Mouse (Mus musculus) forebrain, embryonic 11.5 days (tissue): ENCODE data around the gene Nol4l. TPM values are rescaled to one million over a fixed set of nuclear protein-coding genes. Genes with fewer than 3 reads are reported as not detected.

Source experiments
- ATAC-seq: fragments of 200-750 bp; cut with Nextera tagmentation; replicated peaks from 2 replicates; pipeline ENCODE4 v1.8.0; 2017; ENCODE audit warnings: moderate TSS enrichment; ENCODE audit not compliant: low FRiP score
- DNase-seq: peaks from one replicate; pipeline ENCODE4 v3.0.0-alpha.2; 2017; ENCODE audit warnings: low spot score
- H3K27ac ChIP-seq: fragments of 300-500 bp; sonication (generic); 2 replicates; pipeline ENCODE4 v1.5.1; 2014; ENCODE audit warnings: low read depth, low read length
- H3K27me3 ChIP-seq: fragments of 300-500 bp; sonication (generic); 2 replicates; pipeline ENCODE4 v1.6.1; 2014; ENCODE audit warnings: mild to moderate bottlenecking, low read length, mixed read lengths; ENCODE audit not compliant: control insufficient read depth, insufficient read depth
- H3K36me3 ChIP-seq: fragments of 300-500 bp; sonication (generic); 2 replicates; pipeline ENCODE4 v1.6.1; 2014; ENCODE audit warnings: mild to moderate bottlenecking, low read length, moderate library complexity, mixed read lengths; ENCODE audit not compliant: control insufficient read depth, insufficient read depth
- H3K4me1 ChIP-seq: fragments of 300-500 bp; sonication (generic); replicated peaks from 2 replicates; pipeline ENCODE4 v1.6.1; 2014; ENCODE audit warnings: low read length, mixed read lengths; ENCODE audit not compliant: control insufficient read depth, insufficient read depth
- H3K4me2 ChIP-seq: fragments of 300-500 bp; sonication (generic); 2 replicates; pipeline ENCODE4 v1.6.1; 2014; ENCODE audit warnings: low read depth, mild to moderate bottlenecking, low read length, moderate library complexity, mixed read lengths; ENCODE audit not compliant: severe bottlenecking
- H3K4me3 ChIP-seq: fragments of 300-500 bp; sonication (generic); 2 replicates; pipeline ENCODE4 v1.5.1; 2014; ENCODE audit warnings: low read depth, low read length
- H3K9ac ChIP-seq: fragments of 300-500 bp; sonication (generic); 2 replicates; pipeline ENCODE4 v1.6.1; 2014; ENCODE audit warnings: low read length
- H3K9me3 ChIP-seq: fragments of 300-500 bp; sonication (generic); 2 replicates; pipeline ENCODE4 v1.6.1; 2016; ENCODE audit warnings: low read length, mixed read lengths; ENCODE audit not compliant: control insufficient read depth
- WGBS: fragments of 180-500 bp; shearing (Covaris S2); extraction: QIAGEN DNeasy Blood & Tissue Kit; methylation state at CpG from one replicate; pipeline ENCODE4 v1.1.7; 2014; 5-methylcytosine and 5-hydroxymethylcytosine counted together
- polyA plus RNA-seq: library from polyadenylated mRNA; unstranded; fragments of >200 nt; fragmentation: Nextera tagmentation; extraction: Ambion mirVana; gene quantifications from 2 replicates; pipeline ENCODE4 v1.2.1, GENCODE M21; 2014

The Nol4l gene
- 25.6 and 26.2 TPM in 2 replicates for polyA plus RNA-seq

DNA sequence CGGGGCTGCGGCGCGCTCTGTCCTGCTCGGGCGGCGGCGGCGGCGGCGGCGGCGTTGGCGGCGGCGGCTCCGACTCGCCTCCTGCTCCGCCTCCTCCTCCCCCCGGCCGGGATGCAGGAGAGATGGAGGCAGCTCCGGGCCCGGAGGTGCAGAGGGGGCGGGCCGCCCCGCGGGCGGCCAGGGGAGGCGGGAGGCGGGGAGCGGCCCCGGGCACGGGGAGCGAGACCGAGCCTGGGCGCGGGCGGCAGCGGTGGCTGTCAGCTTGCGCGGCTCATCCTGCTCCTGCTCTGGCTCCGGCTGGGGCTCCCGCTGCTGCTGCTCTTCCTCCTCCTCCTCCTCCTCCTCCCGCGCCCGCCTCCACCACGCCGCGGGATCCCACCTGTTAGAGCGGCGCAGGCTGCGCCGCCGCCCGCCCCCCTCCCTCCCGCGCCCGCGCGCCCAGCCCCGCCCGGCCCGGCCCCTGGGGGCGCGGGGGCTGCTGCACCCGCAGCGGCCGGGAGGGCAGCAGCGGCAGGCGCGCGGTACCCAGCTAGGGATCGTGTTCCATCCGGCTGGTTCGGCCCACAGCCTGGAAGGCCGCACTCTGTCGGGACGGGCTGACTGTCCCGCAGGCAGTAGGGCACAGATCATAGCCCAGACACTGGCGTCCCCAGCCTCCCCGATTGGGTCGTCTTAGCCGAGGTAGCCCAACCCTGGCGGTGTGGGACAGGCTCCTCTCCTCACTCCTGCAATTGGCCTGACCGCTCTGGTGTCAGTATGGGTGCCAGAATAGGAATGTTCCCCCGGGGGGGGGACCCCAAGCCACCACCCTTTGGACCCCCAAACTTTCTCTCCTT lies at the start of gene Nol4l:
TSS of gene Nol4l (minus strand) at position 41 of the 836 bp plus-strand sequence.
- peaks cover 12% of the 10 kb centered on the region for H3K4me1 ChIP-seq
- peak within 1 kb of the TSS; percentile 75 for H3K9ac ChIP-seq
- no peaks in the 10 kb centered on the region for H3K9me3 ChIP-seq
- H3K27ac ChIP-seq, result peak within 1 kb of the TSS; percentile 60
- peak within 1 kb of the TSS; percentile 100 for H3K4me2 ChIP-seq
- H3K4me3 ChIP-seq, result peak within 1 kb of the TSS; percentile 74
- ATAC-seq (peak; percentile 28; the same call in 1 of the 2 replicates), DNase-seq (peak; percentile 80)
- WGBS, result 1% methylated on average over 33 of the region's 86 CpGs
- H3K27me3 ChIP-seq, result peaks cover 10% of the 10 kb centered on the region
- H3K36me3 ChIP-seq, result no peaks in the 10 kb centered on the region

- Histone ChIP-seq H3K27ac (no peak overlapping the region), H3K4me1 (peaks cover 7% of the 10 kb centered on the region), H3K4me3 (no peak overlapping the region), H3K9me3 (no peaks in the 10 kb centered on the region), H3K27me3 (no peaks in the 10 kb centered on the region), H3K4me2 (no peak overlapping the region), H3K36me3 (no peaks in the 10 kb centered on the region), H3K9ac (no peak overlapping the region)
- DNase-seq, result no peak
- 71% methylated on average over 4 of the region's 4 CpGs for WGBS
- no peak for ATAC-seq
Measured at GRCm38 (mm10) chr2:153577122-153577521, 47.4 kb upstream of the Nol4l start.

DNA sequence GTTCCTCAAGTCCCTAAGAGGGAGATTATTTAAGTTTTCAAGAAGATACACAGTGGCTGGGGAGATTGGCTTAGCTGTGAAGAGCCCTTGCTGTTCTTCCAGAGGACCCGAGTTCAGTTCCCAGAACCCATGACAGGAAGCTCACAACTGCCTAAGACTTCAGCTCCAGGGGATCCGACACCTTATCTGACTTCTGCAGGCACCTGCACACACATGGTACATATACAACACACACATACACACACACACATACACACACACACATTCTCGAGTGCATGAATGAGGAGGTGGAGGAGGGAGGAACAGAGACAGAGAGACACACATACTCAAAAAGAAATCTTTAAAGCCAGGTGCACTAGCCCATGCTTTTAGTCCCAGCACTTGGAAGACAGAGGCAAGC lies 46.4 kb upstream of the Nol4l start:
- no peak overlapping the region for H3K4me2 ChIP-seq
- no peak overlapping the region for H3K9ac ChIP-seq
- no peak overlapping the region for H3K4me3 ChIP-seq
- peaks cover 7% of the 10 kb centered on the region for H3K4me1 ChIP-seq
- no peaks in the 10 kb centered on the region for H3K9me3 ChIP-seq
- ATAC-seq (no peak), DNase-seq (no peak)
- H3K36me3 ChIP-seq, result no peaks in the 10 kb centered on the region
- no peaks in the 10 kb centered on the region for H3K27me3 ChIP-seq
- H3K27ac ChIP-seq, result no peak overlapping the region
- whole genome bisulfite sequencing, result 80% methylated on average over 3 of the region's 3 CpGs

- no peak for DNase-seq
- ATAC-seq, result no peak
- no peaks in the 10 kb centered on the region for H3K27me3 ChIP-seq
- H3K4me3 ChIP-seq, result no peak overlapping the region
- WGBS, result 61% methylated on average over 6 of the region's 6 CpGs
- no peak overlapping the region for H3K9ac ChIP-seq
- H3K9me3 ChIP-seq, result no peaks in the 10 kb centered on the region
- no peak overlapping the region for H3K4me2 ChIP-seq
- H3K36me3 ChIP-seq, result no peaks in the 10 kb centered on the region
- no peak overlapping the region for H3K27ac ChIP-seq
- H3K4me1 ChIP-seq, result peaks cover 7% of the 10 kb centered on the region
Measured at GRCm38 (mm10) chr2:153575554-153575953, 45.8 kb upstream of the Nol4l start.

- H3K4me2 ChIP-seq, result no peak overlapping the region
- no peaks in the 10 kb centered on the region for H3K27me3 ChIP-seq
- 88% methylated on average over 9 of the region's 9 CpGs for WGBS
- H3K36me3 ChIP-seq, result no peaks in the 10 kb centered on the region
- no peak overlapping the region for H3K27ac ChIP-seq
- no peak overlapping the region for H3K4me3 ChIP-seq
- DNase-seq (no peak), ATAC-seq (no peak)
- H3K4me1 ChIP-seq, result peaks cover 7% of the 10 kb centered on the region
- H3K9ac ChIP-seq, result no peak overlapping the region
- no peaks in the 10 kb centered on the region for H3K9me3 ChIP-seq
Measured at GRCm38 (mm10) chr2:153573101-153573500, 43.3 kb upstream of the Nol4l start.

GRCm38 (mm10) chr2:153568541-153568940 lies 38.8 kb upstream of the Nol4l start:
- no peak for DNase-seq
- H3K4me2 ChIP-seq, result no peak overlapping the region
- no peaks in the 10 kb centered on the region for H3K4me1 ChIP-seq
- H3K27me3 ChIP-seq, result no peaks in the 10 kb centered on the region
- H3K9me3 ChIP-seq, result no peaks in the 10 kb centered on the region
- H3K9ac ChIP-seq, result no peak overlapping the region
- H3K36me3 ChIP-seq, result no peaks in the 10 kb centered on the region
- H3K27ac ChIP-seq, result no peak overlapping the region
- no peak overlapping the region for H3K4me3 ChIP-seq
- WGBS, result 90% methylated on average over 6 of the region's 6 CpGs
- no peak for ATAC-seq

DNA sequence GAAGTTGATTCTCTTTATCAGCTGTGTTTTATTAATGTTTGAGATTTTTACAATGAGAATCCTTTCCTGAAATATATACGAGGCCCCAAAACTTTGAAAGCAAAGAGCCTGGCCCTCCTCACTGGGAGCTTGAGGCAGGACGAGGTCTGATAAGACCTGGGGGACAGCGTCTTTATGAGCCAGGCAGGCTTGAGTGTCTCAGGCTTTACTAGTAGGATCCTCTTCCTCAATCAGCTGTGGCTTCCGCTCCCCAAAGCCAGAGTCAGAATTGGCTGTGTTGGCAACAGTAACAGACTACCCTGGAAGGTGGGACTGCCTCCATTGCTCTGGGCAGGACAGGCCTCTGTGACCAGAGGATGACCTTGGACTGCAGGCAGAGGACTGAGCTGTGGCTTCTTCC lies 38.2 kb upstream of the Nol4l start:
- Histone ChIP-seq H3K4me3 (no peak overlapping the region), H3K36me3 (no peaks in the 10 kb centered on the region), H3K9ac (no peak overlapping the region), H3K4me2 (no peak overlapping the region), H3K9me3 (no peaks in the 10 kb centered on the region), H3K27ac (no peak overlapping the region), H3K27me3 (no peaks in the 10 kb centered on the region), H3K4me1 (no peaks in the 10 kb centered on the region)
- no peak for ATAC-seq
- WGBS, result 77% methylated on average over 4 of the region's 4 CpGs
- no peak for DNase-seq

- no peak overlapping the region for H3K9ac ChIP-seq
- H3K27me3 ChIP-seq, result no peaks in the 10 kb centered on the region
- H3K36me3 ChIP-seq, result no peaks in the 10 kb centered on the region
- no peak overlapping the region for H3K4me2 ChIP-seq
- no peaks in the 10 kb centered on the region for H3K9me3 ChIP-seq
- H3K27ac ChIP-seq, result no peak overlapping the region
- WGBS, result 85% methylated on average over 3 of the region's 3 CpGs
- peaks cover 13% of the 10 kb centered on the region for H3K4me1 ChIP-seq
- DNase-seq (no peak), ATAC-seq (no peak)
- H3K4me3 ChIP-seq, result no peak overlapping the region
Measured at GRCm38 (mm10) chr2:153564343-153564742, 34.6 kb upstream of the Nol4l start.

DNA sequence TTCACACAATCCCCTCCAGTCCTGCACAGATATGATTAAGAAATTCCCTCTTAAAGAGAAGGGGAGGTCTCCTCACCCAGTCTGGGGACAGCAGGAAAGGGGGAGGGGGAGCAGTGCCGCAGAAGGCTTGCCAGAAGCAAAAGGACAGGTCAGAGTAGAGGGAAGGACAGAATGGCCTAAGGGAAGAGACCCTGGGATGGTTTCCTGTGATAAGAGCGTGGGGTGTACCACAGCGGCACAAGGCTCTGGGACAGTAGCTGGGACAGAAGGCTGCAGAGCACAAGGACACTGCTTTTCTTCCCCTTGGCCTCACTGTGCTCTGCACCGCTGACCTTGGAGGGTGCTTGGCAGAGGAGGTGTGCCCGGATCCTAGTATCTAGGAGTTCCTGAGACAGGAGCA lies 31.8 kb upstream of the Nol4l start:
- H3K9me3 ChIP-seq, result no peaks in the 10 kb centered on the region
- H3K27ac ChIP-seq, result no peak overlapping the region
- WGBS, result 45% methylated on average over 5 of the region's 5 CpGs
- H3K4me2 ChIP-seq, result 0 out of 2 replicates have a peak overlapping the region, but pooled peaks have one; percentile 11
- peaks cover 14% of the 10 kb centered on the region for H3K4me1 ChIP-seq
- peak overlapping the region; percentile 35; the same call in 1 of the 2 replicates for H3K9ac ChIP-seq
- no peak overlapping the region for H3K4me3 ChIP-seq
- H3K27me3 ChIP-seq, result no peaks in the 10 kb centered on the region
- DNase-seq, result no peak
- no peaks in the 10 kb centered on the region for H3K36me3 ChIP-seq
- no peak for ATAC-seq
